ENCODE assay signal across 8 mouse cellular contexts in the genomic region with DNA sequence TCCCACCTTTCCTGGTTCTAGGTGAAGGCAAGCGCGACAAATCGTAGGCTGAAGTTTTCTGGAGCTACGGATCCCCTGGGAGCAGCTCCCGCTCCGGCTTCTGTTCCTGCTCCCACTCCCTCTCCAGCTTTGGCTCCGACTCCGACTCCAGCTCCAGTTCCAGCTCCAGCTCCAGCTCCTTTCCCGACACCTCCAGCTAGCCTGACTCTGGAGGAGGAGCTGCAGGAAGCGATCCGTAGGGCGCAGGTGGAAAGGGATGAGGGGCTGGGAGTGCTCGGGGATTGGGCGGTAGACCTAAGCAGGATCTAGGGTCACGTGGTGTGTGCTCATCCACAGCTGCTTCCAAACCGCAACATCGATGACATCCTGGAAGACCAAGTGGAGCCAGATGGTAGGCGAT. TPM values are rescaled to one million over a fixed set of nuclear protein-coding genes. Genes with fewer than 3 reads are reported as not detected.
DNase-seq lines count a peak whose midpoint lies in the region; ATAC-seq and TF ChIP-seq lines count a peak whose summit lies in the region.

No protein-coding gene starts in this region.

- H3K36me3 ChIP-seq in kidney, postnatal 0 days (ENCODE audit: insufficient read depth, low read length), result no peaks in the 10 kb centered on the region
- H3K36me3 ChIP-seq in heart, embryonic 10.5 days, result no peaks in the 10 kb centered on the region
- H3K36me3 ChIP-seq in midbrain, embryonic 10.5 days, result no peaks in the 10 kb centered on the region
- no peaks in the 10 kb centered on the region for H3K36me3 ChIP-seq in stomach, embryonic 14.5 days (ENCODE audit: control insufficient read depth, insufficient read depth, low read length)

- 13% methylated on average over 18 of the region's 18 CpGs for WGBS in kidney, postnatal 0 days
- WGBS in heart, embryonic 10.5 days, result 9% methylated on average over 18 of the region's 18 CpGs
- WGBS in midbrain, embryonic 10.5 days, result 2% methylated on average over 18 of the region's 18 CpGs
- WGBS in stomach, embryonic 14.5 days, result 6% methylated on average over 18 of the region's 18 CpGs

- H3K4me3 ChIP-seq in kidney, postnatal 0 days (replicated peaks; ENCODE audit: low read depth, low read length), result peak overlapping the region; percentile 11
- peak overlapping the region; percentile 61 for H3K4me3 ChIP-seq in heart, embryonic 10.5 days
- H3K4me3 ChIP-seq in midbrain, embryonic 10.5 days, result peak overlapping the region; percentile 64
- H3K4me3 ChIP-seq in stomach, embryonic 14.5 days (ENCODE audit: low read depth, low read length), result peak overlapping the region; percentile 28

- peak overlapping the region; percentile 51; the same call in 1 of the 2 replicates for H3K9ac ChIP-seq in kidney, postnatal 0 days (ENCODE audit: low read depth, low read length)
- no peak overlapping the region for H3K9ac ChIP-seq in stomach, embryonic 14.5 days (replicated peaks; ENCODE audit: low read depth, low read length)

- peak; percentile 5 for ATAC-seq in kidney, postnatal 0 days (replicated peaks; ENCODE audit: low FRiP score, low read depth)
- 0 out of 2 replicates have a peak, but pooled peaks have one; percentile 5 for ATAC-seq in stomach, embryonic 14.5 days (ENCODE audit: insufficient number of reproducible peaks, insufficient read depth, low FRiP score, low read depth)

- no peaks in the 10 kb centered on the region for H3K27me3 ChIP-seq in kidney, postnatal 0 days (ENCODE audit: insufficient read depth, low read length)
- peaks cover 8% of the 10 kb centered on the region; the same call in 1 of the 2 replicates for H3K27me3 ChIP-seq in heart, embryonic 10.5 days (ENCODE audit: insufficient read depth, poor library complexity, severe bottlenecking)
- peaks cover 31% of the 10 kb centered on the region for H3K27me3 ChIP-seq in midbrain, embryonic 10.5 days (ENCODE audit: low read depth, poor library complexity, severe bottlenecking)
- H3K27me3 ChIP-seq in stomach, embryonic 14.5 days (ENCODE audit: control insufficient read depth, insufficient read depth, low read length), result no peaks in the 10 kb centered on the region

- peaks cover 37% of the 10 kb centered on the region for H3K4me1 ChIP-seq in kidney, postnatal 0 days (replicated peaks; ENCODE audit: insufficient read depth, low read length)
- H3K4me1 ChIP-seq in heart, embryonic 10.5 days, result peaks cover 63% of the 10 kb centered on the region
- H3K4me1 ChIP-seq in midbrain, embryonic 10.5 days, result peaks cover 57% of the 10 kb centered on the region
- H3K4me1 ChIP-seq in stomach, embryonic 14.5 days (ENCODE audit: control insufficient read depth, insufficient read depth, low read length), result peaks cover 39% of the 10 kb centered on the region

- TF ChIP-seq CTCF in kidney, postnatal 0 days (IDR thresholded peaks at IDR 0.05; ENCODE audit: low read depth), result no peak

- peak overlapping the region; percentile 66 for H3K4me2 ChIP-seq in kidney, postnatal 0 days (ENCODE audit: low read length)
- H3K4me2 ChIP-seq in stomach, embryonic 14.5 days (replicated peaks; ENCODE audit: low read depth, low read length), result peak overlapping the region; percentile 84

- H3K27ac ChIP-seq in kidney, postnatal 0 days, result peak overlapping the region; percentile 74
- H3K27ac ChIP-seq in heart, embryonic 10.5 days, result peak overlapping the region; percentile 77
- peak overlapping the region; percentile 95 for H3K27ac ChIP-seq in midbrain, embryonic 10.5 days (replicated peaks)
- peak overlapping the region; percentile 66; the same call in 1 of the 2 replicates for H3K27ac ChIP-seq in stomach, embryonic 14.5 days (ENCODE audit: low read length)

- peak; percentile 84 for DNase-seq in kidney, postnatal 0 days (ENCODE audit: low spot score)
- DNase-seq in kidney, adult 8-10 months, result no peak
- DNase-seq in embryo, embryonic 10 days (ENCODE audit: low spot score), result peak; percentile 66
- no peak for DNase-seq in heart, embryonic 10.5 days (ENCODE audit: low spot score)
- DNase-seq in layer of hippocampus, postnatal 25 days (ENCODE audit: extremely low spot score in 1 of 2, low spot score in 1 of 2), result peak; percentile 43 to 46
- DNase-seq in midbrain, embryonic 10.5 days (ENCODE audit: low spot score), result peak; percentile 58
- no peak for DNase-seq in ovary, adult 18-20 months (ENCODE audit: low spot score)

- H3K9me3 ChIP-seq in kidney, postnatal 0 days (replicated peaks; ENCODE audit: low read length), result no peaks in the 10 kb centered on the region
- H3K9me3 ChIP-seq in heart, embryonic 10.5 days, result no peaks in the 10 kb centered on the region
- H3K9me3 ChIP-seq in midbrain, embryonic 10.5 days (replicated peaks), result no peaks in the 10 kb centered on the region
- no peaks in the 10 kb centered on the region for H3K9me3 ChIP-seq in stomach, embryonic 14.5 days (ENCODE audit: control insufficient read depth, low read depth, low read length)

RNA-seq across cellular contexts. Expression of a gene that starts 4.4 kb away (rescaled TPM):
- polyA plus RNA-seq in kidney, postnatal 0 days (2015; fragmentation: Nextera tagmentation; extraction: Ambion mirVana), result 3.9 and 4.8 TPM in 2 replicates
- 1.9 and 2.3 TPM in 2 replicates for polyA plus RNA-seq in heart, embryonic 10.5 days (2016; fragmentation: Nextera tagmentation; extraction: Ambion mirVana)
- total RNA-seq in layer of hippocampus, postnatal 25 days (2021), result 1 to 10 TPM; 3.1 to 3.4 TPM
- 2.1 and 3.3 TPM in 2 replicates for polyA plus RNA-seq in midbrain, embryonic 10.5 days (2016; fragmentation: Nextera tagmentation; extraction: Ambion mirVana)
- 7.2 TPM in 2 replicates for polyA plus RNA-seq in stomach, embryonic 14.5 days (2014; fragmentation: Nextera tagmentation; extraction: Ambion mirVana)

RNA-seq across cellular contexts. Expression of a gene that starts 16.9 kb away (rescaled TPM):
- polyA plus RNA-seq in kidney, postnatal 0 days (2015; fragmentation: Nextera tagmentation; extraction: Ambion mirVana), result 16.9 and 21.1 TPM in 2 replicates
- polyA plus RNA-seq in heart, embryonic 10.5 days (2016; fragmentation: Nextera tagmentation; extraction: Ambion mirVana), result 17.6 and 20.5 TPM in 2 replicates
- 1 to 10 TPM; 6.1 to 6.5 TPM for total RNA-seq in layer of hippocampus, postnatal 25 days (2021)
- 4.8 and 5.5 TPM in 2 replicates for polyA plus RNA-seq in midbrain, embryonic 10.5 days (2016; fragmentation: Nextera tagmentation; extraction: Ambion mirVana)
- 6.2 and 7.8 TPM in 2 replicates for polyA plus RNA-seq in stomach, embryonic 14.5 days (2014; fragmentation: Nextera tagmentation; extraction: Ambion mirVana)

RNA-seq across cellular contexts. Expression of a gene that starts 22.0 kb away (rescaled TPM):
- polyA plus RNA-seq in kidney, postnatal 0 days (2015; fragmentation: Nextera tagmentation; extraction: Ambion mirVana), result 0.38 TPM in 2 replicates
- 1.1 and 1.3 TPM in 2 replicates for polyA plus RNA-seq in heart, embryonic 10.5 days (2016; fragmentation: Nextera tagmentation; extraction: Ambion mirVana)
- under 1 TPM; 0.31 to 0.32 TPM for total RNA-seq in layer of hippocampus, postnatal 25 days (2021)
- 0.05 TPM in 1 of 2 replicates, not detected in the other for polyA plus RNA-seq in midbrain, embryonic 10.5 days (2016; fragmentation: Nextera tagmentation; extraction: Ambion mirVana)
- polyA plus RNA-seq in stomach, embryonic 14.5 days (2014; fragmentation: Nextera tagmentation; extraction: Ambion mirVana), result 5.7 and 6.1 TPM in 2 replicates

RNA-seq across cellular contexts. Expression of a gene that starts 22.6 kb away (rescaled TPM):
- polyA plus RNA-seq in kidney, postnatal 0 days (2015; fragmentation: Nextera tagmentation; extraction: Ambion mirVana), result 0.17 and 0.29 TPM in 2 replicates
- polyA plus RNA-seq in heart, embryonic 10.5 days (2016; fragmentation: Nextera tagmentation; extraction: Ambion mirVana), result 0.25 and 0.49 TPM in 2 replicates
- not detected for total RNA-seq in layer of hippocampus, postnatal 25 days (2021)
- 0.16 TPM in 1 of 2 replicates, not detected in the other for polyA plus RNA-seq in midbrain, embryonic 10.5 days (2016; fragmentation: Nextera tagmentation; extraction: Ambion mirVana)
- 0.23 and 0.62 TPM in 2 replicates for polyA plus RNA-seq in stomach, embryonic 14.5 days (2014; fragmentation: Nextera tagmentation; extraction: Ambion mirVana)

RNA-seq across cellular contexts. Expression of a gene that starts 27.1 kb away (rescaled TPM):
- polyA plus RNA-seq in kidney, postnatal 0 days (2015; fragmentation: Nextera tagmentation; extraction: Ambion mirVana), result 0.08 and 0.26 TPM in 2 replicates
- polyA plus RNA-seq in heart, embryonic 10.5 days (2016; fragmentation: Nextera tagmentation; extraction: Ambion mirVana), result not detected in 2 replicates
- total RNA-seq in layer of hippocampus, postnatal 25 days (2021), result not detected
- polyA plus RNA-seq in midbrain, embryonic 10.5 days (2016; fragmentation: Nextera tagmentation; extraction: Ambion mirVana), result not detected in 2 replicates
- polyA plus RNA-seq in stomach, embryonic 14.5 days (2014; fragmentation: Nextera tagmentation; extraction: Ambion mirVana), result 0.63 and 0.78 TPM in 2 replicates

Comparison
In these comparisons a context has a peak if more than half of its experiments do, and no peak if none do; other contexts are left out.
1. DNase-seq: peak in kidney, postnatal 0 days (single experiment), embryo, embryonic 10 days (single experiment), layer of hippocampus, postnatal 25 days (2 of 2) and midbrain, embryonic 10.5 days (single experiment); none in kidney, adult 8-10 months (0 of 2), heart, embryonic 10.5 days (single experiment) and ovary, adult 18-20 months (single experiment).
2. H3K4me3 ChIP-seq: peak in every context shown above with its lines; median percentile 64 in midbrain, embryonic 10.5 days; 61 in heart, embryonic 10.5 days; 28 in stomach, embryonic 14.5 days; 11 in kidney, postnatal 0 days.
3. Peak in every context shown above with its lines, with median percentiles within 50 percentile points of each other: H3K27ac ChIP-seq.